Mouse (Mus musculus) erythroblast, embryonic 14.5 days (primary cell): ENCODE data around the gene Trim71. TPM values are rescaled to one million over a fixed set of nuclear protein-coding genes. Genes with fewer than 3 reads are reported as not detected.

Experiments used
- H3K27me3 ChIP-seq: 2 replicates; pipeline ENCODE4 v1.6.1; 2012; ENCODE audit warnings: inconsistent platforms; ENCODE audit not compliant: control insufficient read depth
- H3K36me3 ChIP-seq: 2 replicates; pipeline ENCODE4 v1.6.1; 2012; ENCODE audit warnings: mild to moderate bottlenecking, inconsistent platforms; ENCODE audit not compliant: control insufficient read depth
- H3K4me1 ChIP-seq: 2 replicates; pipeline ENCODE4 v1.6.1; 2012; ENCODE audit warnings: inconsistent platforms; ENCODE audit not compliant: control insufficient read depth
- H3K4me3 ChIP-seq: replicated peaks from 2 replicates; pipeline ENCODE3; 2012; ENCODE audit warnings: moderate library complexity, mild to moderate bottlenecking, inconsistent platforms
- H3K9me3 ChIP-seq: 2 replicates; pipeline ENCODE4 v1.6.1; 2012; ENCODE audit warnings: low read length, inconsistent platforms, mixed read lengths; ENCODE audit not compliant: control insufficient read depth
- GATA1 ChIP-seq: IDR thresholded peaks from 2 replicates; pipeline ENCODE4 v1.6.1; 2012; ENCODE audit warnings: low read length, inconsistent platforms, mixed read lengths
- TAL1 ChIP-seq: IDR thresholded peaks from 3 replicates; pipeline ENCODE4 v1.6.1; 2012; ENCODE audit warnings: low read length, inconsistent platforms, mixed read lengths
- polyA plus RNA-seq: library from polyadenylated mRNA; stranded (reverse); fragments of >175 nt; gene quantifications from 2 replicates; pipeline ENCODE4 v1.2.3, GENCODE M21; 2012

The Trim71 gene
- polyA plus RNA-seq, 1 experiment = not detected

- H3K4me3 ChIP-seq = no peak overlapping the region
- no peaks in the 10 kb centered on the region for H3K36me3 ChIP-seq
- TF ChIP-seq GATA1 = no peak
- TF ChIP-seq TAL1 = no peak
- peaks cover 9% of the 10 kb centered on the region for H3K4me1 ChIP-seq
- H3K27me3 ChIP-seq = no peaks in the 10 kb centered on the region
- H3K9me3 ChIP-seq = no peaks in the 10 kb centered on the region
Observed at GRCm38 (mm10) chr9:114501913-114502312, 62.3 kb downstream of the Trim71 start.

GRCm38 (mm10) chr9:114501111-114501510 lies 63.1 kb downstream of the Trim71 start:
- H3K9me3 ChIP-seq = no peaks in the 10 kb centered on the region
- no peaks in the 10 kb centered on the region for H3K27me3 ChIP-seq
- H3K4me3 ChIP-seq = no peak overlapping the region
- H3K36me3 ChIP-seq = no peaks in the 10 kb centered on the region
- peaks cover 9% of the 10 kb centered on the region for H3K4me1 ChIP-seq
- TF ChIP-seq GATA1 (no peak), TAL1 (no peak)

- Histone ChIP-seq H3K4me1 (peaks cover 9% of the 10 kb centered on the region), H3K27me3 (no peaks in the 10 kb centered on the region), H3K9me3 (no peaks in the 10 kb centered on the region), H3K36me3 (no peaks in the 10 kb centered on the region), H3K4me3 (no peak overlapping the region)
- no peak for TF ChIP-seq TAL1
- no peak for TF ChIP-seq GATA1
Observed at GRCm38 (mm10) chr9:114499783-114500515, 64.2 kb downstream of the Trim71 start.

- H3K27me3 ChIP-seq = no peaks in the 10 kb centered on the region
- H3K4me3 ChIP-seq = no peak overlapping the region
Observed at GRCm38 (mm10) chr9:114498218-114498617, 66.0 kb downstream of the Trim71 start.

GRCm38 (mm10) chr9:114496469-114496868 lies 67.7 kb downstream of the Trim71 start:
- TF ChIP-seq TAL1 = no peak
- no peak for TF ChIP-seq GATA1
- H3K27me3 ChIP-seq = no peaks in the 10 kb centered on the region

More at GRCm38 (mm10) chr9:114498218-114498617, 66.0 kb downstream of the Trim71 start:
- Histone ChIP-seq H3K9me3 (no peaks in the 10 kb centered on the region), H3K4me1 (peaks cover 9% of the 10 kb centered on the region), H3K36me3 (no peaks in the 10 kb centered on the region)
- TF ChIP-seq GATA1 (no peak), TAL1 (no peak)

GRCm38 (mm10) chr9:114487481-114488258 lies 76.5 kb downstream of the Trim71 start:
- TF ChIP-seq GATA1 = no peak
- no peak for TF ChIP-seq TAL1
- no peak overlapping the region for H3K4me3 ChIP-seq
- H3K4me1 ChIP-seq = no peaks in the 10 kb centered on the region
- no peaks in the 10 kb centered on the region for H3K9me3 ChIP-seq
- H3K27me3 ChIP-seq = no peaks in the 10 kb centered on the region
- H3K36me3 ChIP-seq = no peaks in the 10 kb centered on the region

More at GRCm38 (mm10) chr9:114496469-114496868, 67.7 kb downstream of the Trim71 start:
- peaks cover 2% of the 10 kb centered on the region; the same call in 1 of the 2 replicates for H3K4me1 ChIP-seq
- no peaks in the 10 kb centered on the region for H3K36me3 ChIP-seq
- H3K4me3 ChIP-seq = no peak overlapping the region
- H3K9me3 ChIP-seq = no peaks in the 10 kb centered on the region

GRCm38 (mm10) chr9:114486808-114487207 lies 77.4 kb downstream of the Trim71 start:
- no peak overlapping the region for H3K4me3 ChIP-seq
- no peaks in the 10 kb centered on the region for H3K9me3 ChIP-seq
- TF ChIP-seq GATA1 (no peak), TAL1 (no peak)
- H3K27me3 ChIP-seq = no peaks in the 10 kb centered on the region
- H3K4me1 ChIP-seq = no peaks in the 10 kb centered on the region
- H3K36me3 ChIP-seq = no peaks in the 10 kb centered on the region

GRCm38 (mm10) chr9:114484771-114485170 lies 79.4 kb downstream of the Trim71 start:
- Histone ChIP-seq H3K9me3 (no peaks in the 10 kb centered on the region), H3K27me3 (no peaks in the 10 kb centered on the region), H3K36me3 (no peaks in the 10 kb centered on the region), H3K4me3 (no peak overlapping the region), H3K4me1 (no peaks in the 10 kb centered on the region)
- no peak for TF ChIP-seq TAL1
- no peak for TF ChIP-seq GATA1

- H3K9me3 ChIP-seq = no peaks in the 10 kb centered on the region
- no peaks in the 10 kb centered on the region for H3K27me3 ChIP-seq
- H3K4me3 ChIP-seq = no peak overlapping the region
- no peaks in the 10 kb centered on the region for H3K36me3 ChIP-seq
- no peaks in the 10 kb centered on the region for H3K4me1 ChIP-seq
- TF ChIP-seq TAL1 (no peak), GATA1 (no peak)
Observed at GRCm38 (mm10) chr9:114480940-114481339, 83.2 kb downstream of the Trim71 start.
